Mouse (Mus musculus) left cerebral cortex, adult 9 months (tissue): ENCODE results near the gene Clcn3.

Source experiments
- DNase-seq, 2 experiments: peaks; one replicate each; pipeline ENCODE4 v3.0.0; 2022; ENCODE audit warnings: low spot score in 2 of 2

Clcn3 gene

DNA sequence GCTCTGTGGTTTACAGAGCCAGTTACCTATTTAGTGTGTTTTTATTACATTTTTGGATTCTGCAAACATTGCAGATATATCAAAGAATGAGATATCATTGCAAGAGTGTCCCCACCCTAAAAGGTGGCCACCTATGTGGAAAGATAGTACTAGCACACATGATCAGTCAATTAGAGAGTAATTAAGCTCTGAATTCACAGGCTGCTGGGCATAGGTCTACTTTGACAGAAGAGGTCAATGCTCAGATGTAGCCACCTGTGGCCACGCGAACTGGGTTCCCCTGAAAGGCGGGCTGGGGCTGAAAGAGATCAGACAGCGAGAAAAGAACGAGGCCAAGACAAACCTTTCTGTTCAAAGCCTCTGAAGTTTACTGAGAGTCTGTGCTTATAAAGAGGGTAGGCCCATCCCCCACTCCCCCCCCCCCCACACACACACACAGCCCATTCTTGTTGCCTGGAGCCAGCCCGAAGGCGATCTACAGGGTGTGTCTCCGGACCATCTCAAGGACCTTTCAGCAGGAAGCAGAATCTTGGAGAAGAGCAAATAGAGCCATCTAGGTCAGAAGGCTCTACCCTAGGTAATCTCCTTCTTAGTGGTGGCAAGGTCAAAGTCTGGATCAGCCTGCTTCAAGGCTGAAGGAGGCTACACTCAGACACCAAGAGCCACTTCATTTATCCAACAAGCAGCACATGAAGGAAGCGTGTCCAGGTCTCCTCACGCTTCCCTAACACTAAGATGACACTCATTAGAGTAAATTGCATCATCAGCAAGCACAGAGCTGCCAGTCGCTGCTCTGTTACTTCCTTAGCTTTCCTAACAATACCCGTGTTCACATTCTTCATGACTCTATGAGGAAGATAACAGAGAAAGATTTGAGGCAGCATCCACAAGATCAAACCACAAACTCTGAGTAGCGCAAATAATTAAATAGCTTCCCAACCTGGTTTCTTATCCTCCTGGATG lies 112.6 kb downstream of the Clcn3 start:
- DNase-seq = no peak

DNA sequence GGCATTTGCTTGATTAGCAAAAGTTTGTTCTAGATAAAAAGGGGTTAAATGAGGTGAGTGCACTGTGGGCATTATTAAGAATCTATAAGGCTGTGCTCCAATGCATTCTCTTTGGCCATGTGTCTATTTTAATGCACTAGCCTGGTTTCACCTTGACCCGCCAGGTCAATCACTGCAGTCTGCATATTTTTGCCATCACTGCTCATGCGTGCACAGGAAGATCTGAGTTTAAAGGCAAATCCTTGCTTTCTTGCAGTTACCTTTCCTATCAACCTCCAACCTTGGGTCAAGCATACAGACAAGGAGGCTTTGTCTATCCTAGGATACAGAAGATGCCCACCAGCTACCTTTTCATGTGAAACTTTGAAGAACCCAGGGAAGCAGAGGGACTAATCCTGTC lies 113.3 kb downstream of the Clcn3 start:
- DNase-seq = no peak

DNA sequence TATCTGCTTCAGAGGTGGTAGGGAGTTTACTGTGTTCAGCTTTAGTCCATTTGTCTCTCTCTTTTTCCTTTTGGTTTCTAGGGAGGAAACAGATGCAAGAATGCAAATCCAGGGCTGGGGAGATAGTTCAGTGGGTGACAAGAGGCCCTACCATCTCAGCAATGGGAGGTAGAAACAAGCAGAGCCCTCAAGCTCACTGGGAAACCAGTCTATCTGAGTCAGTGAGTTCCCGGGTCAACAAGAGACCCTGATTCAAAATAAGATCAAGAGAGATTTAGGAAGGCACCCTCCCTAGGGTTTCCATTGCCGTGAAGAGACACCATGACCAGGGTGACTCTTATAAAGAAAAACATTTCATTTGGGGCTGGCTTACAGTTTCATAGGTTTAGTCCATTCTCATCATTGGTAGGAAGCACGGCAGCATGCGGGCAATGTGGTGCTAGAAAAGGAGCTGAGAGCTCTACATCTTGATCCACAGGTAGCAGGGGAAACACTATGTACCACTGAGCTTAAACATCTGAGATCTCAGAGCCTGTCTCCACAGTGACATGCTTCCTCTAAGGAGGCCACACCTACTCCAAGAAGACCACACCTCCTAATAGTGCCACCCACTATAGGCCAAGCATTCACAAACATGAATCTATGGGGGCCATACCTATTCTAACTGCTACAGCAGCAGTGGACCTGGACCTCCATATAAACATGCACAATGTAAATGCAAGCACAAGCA lies 114.7 kb downstream of the Clcn3 start:
- no peak for DNase-seq

DNA sequence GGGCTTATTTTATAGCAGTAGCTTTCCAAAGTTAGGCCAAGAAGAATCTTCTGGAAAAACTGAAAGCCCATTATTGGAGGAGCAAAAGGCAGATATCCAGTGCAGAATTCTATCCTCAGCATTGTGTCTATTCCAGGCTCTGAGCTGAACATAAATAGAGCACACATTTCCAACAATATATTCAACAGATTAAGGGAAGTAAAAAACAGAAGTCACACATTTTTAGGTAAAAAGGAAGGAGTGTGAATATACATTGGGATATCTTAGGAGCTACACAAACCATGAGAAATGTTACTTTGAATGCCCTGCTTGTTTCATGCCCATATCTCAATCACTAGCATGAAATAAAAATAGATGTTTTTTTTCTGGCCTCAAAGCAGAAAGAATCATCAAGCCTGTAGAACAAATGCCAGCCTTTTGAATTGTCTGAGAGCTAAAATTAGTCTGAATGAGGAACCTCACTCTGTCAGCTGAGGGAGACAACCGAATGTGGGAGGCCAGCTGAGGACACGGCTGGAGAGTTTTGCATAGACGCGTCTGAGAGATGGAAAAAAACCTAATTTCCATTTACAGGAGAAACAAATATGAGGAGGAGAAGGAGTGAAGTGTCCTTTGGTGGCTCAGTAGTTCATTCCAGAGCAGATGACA lies 115.5 kb downstream of the Clcn3 start:
- peak; percentile 47 to 63 for DNase-seq

DNA sequence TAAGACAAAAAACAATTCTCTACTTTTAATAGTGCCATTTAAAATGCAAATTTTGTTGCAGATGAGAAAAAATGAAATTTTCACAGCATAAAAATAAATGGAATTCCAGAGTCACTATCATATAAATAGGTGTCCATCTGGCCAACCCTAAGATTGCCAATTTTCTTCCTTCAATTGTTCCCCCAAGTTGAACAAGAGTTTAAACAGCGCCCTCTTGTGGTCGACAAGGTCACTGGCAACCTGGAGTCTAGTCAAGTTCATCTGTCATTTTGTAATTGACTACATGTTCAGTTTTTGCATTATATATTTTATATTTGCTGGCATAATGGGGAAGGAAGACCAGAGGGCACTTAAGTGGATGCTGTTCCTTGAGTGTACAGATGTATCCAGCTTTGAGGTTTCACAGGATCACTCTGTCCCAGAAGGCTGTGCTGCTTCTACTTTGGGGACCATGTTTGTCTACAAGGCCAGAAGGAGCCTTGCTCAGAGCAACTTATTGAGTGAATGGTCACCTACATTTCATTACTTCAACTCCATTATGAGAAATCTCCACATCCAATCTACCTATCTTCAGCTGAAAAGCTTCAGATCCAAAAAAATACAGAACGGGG lies 117.5 kb downstream of the Clcn3 start:
- peak in 1 of 2 experiments; percentile 78 for DNase-seq

DNA sequence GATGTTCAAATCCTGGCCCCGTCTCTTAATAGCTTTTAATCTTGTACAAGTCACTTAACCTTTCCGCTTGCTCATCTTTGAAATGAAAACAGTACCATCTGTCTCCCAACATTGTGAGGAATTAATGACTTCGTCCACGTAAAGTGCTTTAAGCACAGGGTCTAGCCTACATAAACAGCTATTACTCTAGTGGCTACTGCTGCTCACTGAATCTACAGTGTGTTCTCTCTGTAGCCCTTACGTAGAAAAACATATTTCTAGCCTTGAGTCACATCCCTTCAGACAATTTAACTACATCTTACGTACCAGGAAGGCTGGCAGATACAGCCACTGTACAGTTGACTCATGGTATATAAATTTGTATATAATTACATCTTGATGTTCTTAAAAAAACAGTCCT lies 118.2 kb downstream of the Clcn3 start:
- DNase-seq = no peak

DNA sequence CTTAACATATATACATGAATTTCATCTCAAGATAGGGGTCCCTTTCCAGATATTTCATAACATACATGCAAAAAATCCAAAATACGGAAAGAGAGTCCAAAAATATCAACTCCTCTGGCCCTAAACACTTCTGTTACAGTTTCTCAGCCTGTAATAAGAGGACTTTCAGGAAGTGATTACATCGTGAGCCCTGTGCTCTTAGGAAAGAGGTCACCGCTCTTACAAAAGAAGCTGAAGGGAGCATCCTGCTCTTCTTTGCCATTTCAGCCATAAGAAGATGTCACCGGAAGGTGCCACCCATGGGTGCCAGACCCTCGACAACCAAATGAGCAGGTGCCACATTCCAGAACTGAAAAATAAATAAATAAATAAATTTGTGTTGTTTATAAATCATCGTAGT lies 121.3 kb downstream of the Clcn3 start:
- DNase-seq = no peak

DNA sequence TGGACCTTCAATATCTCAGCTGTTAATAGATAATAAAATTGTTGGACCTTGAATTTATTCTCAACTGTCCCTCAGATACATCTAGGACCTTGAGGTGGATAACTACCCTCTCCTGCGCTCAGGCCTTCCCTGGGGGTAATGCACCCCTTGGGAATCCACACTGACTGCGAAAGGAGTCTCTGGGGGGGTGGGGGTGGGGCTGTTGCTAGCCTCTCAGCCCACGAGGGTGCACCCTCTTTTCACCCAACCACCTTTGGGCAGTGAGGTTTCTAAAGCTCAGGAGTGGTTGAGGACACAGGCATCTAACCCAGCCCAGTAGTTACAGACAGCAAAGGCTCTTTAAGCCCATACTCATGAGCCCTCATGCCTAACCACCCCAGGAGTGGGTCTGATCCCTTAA lies 122.4 kb downstream of the Clcn3 start:
- DNase-seq = no peak
